Mouse (Mus musculus) layer of hippocampus, adult 9-10 months (tissue): ENCODE measurements around the gene Inf2.

Experiments used
- DNase-seq: peaks from one replicate; pipeline ENCODE4 v3.0.0; 2022; ENCODE audit warnings: low spot score

Inf2 gene

GRCm38 (mm10) chr12:112570160-112570559, 18.4 kb upstream of the Inf2 start:
- DNase-seq: no peak

GRCm38 (mm10) chr12:112571064-112571463, 17.5 kb upstream of the Inf2 start:
- DNase-seq: no peak

DNA sequence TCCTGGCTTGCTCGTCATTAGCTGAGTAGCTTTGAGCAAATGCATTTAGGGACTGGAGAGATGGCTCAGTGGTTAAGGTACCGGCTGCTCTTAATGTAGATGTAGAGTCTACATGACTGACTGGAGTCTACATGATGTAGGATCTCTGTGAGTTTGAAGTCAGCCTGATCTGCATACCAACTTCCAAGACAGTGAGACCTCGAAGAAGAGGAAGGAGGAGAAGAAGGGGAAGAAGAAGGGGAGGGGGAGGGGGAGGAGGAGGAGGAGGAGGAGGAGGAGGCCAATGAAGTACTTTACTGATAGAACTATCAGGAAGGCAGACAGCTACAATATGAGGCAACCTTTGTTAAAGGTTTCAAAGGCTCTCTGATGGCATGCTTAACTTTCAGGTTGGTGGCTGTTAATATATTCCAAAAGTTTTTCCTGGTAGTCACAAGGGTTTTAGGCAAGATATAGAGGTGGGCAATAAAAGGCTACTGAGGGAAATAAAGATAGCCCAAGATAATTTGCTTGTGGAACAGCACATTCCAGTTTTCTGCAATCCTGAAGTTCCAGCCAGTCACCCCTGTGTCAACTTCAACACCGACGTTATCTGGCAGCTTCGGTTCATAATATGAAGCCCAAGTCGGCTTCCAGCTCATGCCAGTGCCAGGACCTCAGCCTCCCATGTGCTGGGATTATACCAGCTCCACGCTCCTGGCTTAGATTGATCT, 13.2 kb upstream of the Inf2 start:
- no peak for DNase-seq

- no peak for DNase-seq
Observed at GRCm38 (mm10) chr12:112576341-112576740, 12.2 kb upstream of the Inf2 start.

DNA sequence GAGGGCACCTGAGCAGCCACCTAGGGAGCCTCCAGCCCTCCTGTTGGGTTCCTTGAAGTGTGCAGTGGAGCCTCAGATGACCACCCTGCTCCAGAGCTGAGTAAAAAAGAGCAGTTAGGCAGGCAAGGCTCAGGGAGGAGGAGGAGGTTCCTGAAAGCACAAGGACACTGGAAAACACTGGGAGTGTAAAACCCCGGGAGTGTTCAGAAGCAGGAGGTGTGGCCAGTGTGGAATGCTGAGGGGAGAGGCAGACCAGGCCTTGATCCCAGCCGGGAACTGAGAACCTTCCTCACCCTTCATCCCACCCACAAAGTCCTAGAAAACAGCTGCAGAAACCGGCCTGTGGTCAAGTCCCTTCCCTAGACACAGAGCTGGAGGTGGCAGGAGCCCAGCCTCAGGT, 11.8 kb upstream of the Inf2 start:
- no peak for DNase-seq

DNA sequence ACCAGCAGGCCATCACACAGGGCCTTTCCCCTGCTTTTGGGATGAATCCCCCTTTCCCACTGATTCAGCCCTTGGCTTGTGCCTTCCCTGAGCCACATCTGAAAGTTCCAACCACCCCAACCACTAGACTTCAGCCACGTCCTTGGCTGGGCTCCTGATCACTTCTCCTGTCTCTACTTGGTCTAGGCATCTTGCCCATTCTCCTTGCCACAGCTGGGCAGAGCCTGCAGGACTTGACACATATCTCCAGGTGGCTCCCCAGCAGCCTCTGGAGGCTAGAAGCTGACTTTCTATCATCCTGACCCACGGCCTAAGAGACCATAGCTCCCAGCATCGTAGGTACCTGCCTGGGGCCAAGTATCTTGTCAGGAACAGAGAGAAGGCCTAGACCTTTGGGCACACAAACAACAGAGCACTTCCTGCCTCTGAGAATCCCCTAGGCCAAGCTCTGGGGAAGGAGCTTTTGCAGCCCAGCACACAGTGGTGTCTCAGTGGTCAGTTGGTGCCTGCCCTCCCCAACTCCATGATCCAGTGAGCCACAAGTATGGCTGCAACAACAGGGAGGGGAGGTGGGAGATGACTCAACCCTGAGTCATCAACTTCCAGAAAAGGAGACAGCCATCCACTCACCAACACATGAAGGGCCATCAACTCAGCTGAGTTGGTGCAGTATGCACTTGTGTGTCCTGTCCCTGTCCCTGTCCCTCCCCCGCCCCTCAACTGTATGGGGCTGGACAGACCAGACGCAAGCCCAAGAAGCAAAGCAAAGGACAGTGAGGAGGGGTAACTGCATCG, 10.1 kb upstream of the Inf2 start:
- no peak for DNase-seq

DNA sequence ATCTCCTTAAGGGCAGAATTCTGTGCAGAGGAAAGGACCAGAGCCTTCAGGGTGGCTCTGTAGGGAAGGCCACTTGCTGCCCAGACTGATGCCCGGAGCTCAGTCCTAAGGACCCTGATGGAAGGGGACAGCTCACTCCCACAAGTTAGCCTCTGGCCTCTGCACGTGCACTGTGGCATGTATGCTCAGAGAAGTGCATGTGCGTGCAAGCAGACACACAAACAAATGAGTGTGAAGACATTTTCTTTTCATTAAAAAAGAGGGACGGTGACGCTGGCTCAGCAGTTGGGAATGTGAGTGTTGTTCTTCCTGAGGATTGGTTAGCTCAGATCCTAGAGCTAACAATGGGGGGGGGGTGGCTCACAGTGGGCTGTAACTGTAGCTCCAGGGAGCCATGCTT, 9.2 kb upstream of the Inf2 start:
- DNase-seq: no peak

GRCm38 (mm10) chr12:112579926-112580325, 8.7 kb upstream of the Inf2 start:
- DNase-seq: no peak

DNA sequence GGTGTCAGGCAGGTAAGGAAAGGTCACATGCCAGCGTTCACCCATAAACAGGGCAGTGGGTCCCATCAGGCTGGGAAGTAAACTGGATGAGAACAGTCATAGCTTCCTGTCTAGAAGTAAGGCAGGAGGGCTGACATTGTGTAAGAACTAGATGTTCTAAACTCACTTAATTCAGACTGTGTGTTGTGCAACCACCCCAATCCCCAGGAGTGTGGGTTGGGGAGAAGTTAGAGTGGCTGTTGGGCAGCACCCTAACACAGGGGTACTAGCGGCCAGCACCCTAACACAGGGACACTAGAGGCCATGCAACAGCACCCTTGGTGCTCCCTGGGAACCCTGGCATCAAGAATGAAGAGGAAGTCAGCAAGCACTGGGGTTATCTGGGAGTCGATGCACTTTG, 7.5 kb upstream of the Inf2 start:
- DNase-seq: no peak

GRCm38 (mm10) chr12:112584954-112585353, 3.6 kb upstream of the Inf2 start:
- DNase-seq: no peak

DNA sequence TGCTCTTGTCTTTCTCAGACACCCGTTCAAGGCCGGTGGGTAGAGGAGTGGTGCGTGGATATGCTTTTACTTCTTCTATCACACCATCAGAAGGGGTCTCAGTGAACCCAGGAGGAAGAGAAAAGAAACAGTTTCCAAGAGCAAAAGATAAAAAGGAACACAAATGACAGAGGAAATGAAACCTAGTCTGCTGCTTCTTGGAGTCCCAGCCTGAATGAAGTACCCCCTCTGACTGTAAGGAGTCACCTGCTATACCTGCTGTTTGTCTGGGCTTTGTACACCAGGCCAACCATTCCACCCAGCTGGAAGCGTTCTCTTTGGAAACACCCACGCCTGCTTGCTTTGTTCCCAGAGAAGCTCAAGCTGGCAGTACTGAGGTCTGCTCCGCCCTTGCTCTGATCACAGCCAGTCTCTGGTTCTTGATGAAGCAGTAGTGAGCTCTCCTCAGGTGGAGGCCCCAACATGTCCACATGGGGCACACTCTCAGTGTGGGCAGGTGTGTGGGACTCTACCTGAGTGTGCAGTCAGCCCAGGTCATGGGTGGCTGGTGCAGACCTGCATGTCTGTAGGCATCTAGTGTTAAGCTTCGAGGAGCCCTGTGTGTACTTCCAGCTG, 2.6 kb upstream of the Inf2 start:
- no peak for DNase-seq

DNA sequence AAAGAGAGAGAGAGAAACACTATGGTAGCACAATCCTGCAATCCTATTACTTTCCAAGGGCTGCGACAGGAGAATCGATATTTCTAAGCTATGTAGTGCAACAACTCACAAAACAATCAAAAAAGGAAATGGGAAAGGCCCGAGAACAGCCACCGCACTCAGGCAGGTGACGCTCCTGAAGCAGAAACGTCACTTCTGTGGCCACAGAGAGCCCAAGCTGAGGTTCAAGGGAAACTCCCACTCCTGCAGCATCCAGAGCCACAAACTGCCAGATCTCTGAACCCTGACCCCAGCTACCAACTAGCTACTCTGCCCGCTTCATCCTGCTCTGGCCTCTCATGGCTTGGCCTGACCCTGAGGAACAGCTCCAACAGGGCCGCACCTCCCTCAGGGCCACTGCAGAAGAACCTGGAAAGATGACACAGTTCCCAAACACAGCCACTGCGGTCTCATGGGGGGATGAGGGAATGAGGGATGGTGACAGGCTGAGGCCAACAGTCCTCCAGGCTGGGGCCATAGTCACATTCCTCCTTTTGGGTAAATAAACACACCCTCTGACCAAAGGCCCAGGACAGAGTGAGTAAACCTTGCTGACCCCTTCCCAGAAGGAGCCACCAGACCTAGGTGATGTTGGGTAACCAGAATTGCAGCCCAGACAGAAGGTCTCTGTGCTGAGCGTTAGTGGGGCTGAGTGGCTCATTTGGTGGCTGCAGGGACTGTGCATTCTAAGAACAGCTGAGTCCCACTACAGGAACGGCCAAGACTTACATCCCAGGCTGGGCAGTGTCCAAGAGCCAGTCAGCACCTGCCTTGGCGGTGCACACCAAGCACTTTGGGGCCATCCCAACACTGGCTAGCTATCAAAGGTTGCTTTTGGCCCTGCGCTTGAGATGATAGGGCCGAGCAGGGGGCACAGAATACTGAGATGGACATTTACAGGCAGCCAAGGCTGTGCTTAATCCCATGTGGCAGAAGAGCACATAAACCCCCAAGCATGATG, 1.2 kb upstream of the Inf2 start:
- no peak for DNase-seq

- no peak for DNase-seq
Observed at GRCm38 (mm10) chr12:112589491-112590191, 1.1 kb downstream of the Inf2 start.

DNA sequence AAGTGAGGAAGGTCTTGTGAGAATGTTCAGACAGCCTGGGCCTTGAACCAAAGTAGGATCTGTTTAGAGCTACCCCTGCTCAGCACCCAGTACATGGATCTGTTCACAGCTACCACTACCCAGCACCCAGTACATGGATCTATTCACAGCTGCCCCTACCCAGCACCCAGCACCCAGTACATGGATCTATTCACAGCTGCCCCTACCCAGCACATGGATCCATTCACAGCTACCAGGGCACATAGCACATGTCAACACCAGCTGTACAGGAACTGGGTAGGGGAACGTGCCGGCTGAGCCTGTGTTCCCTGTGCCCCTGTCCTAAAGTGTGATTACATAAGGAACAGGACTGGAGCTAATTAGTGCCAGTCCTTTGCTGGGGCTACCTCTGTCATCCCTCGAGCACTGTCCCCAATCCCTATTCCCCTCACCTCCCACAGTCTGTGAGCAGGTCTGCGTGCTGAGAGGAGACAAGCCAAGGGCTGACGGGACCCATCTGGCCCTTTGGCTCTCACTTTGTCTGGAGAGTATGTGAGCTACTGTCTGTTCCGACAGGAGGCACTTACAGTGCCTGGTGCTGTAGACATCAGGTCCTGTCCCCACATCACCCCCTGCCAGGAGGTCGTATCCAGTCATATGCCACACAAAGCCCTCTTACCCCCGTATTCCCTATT, 2.1 kb downstream of the Inf2 start:
- no peak for DNase-seq

GRCm38 (mm10) chr12:112591240-112591639, 2.7 kb downstream of the Inf2 start:
- DNase-seq: no peak

- DNase-seq: no peak
Observed at GRCm38 (mm10) chr12:112591730-112592129, 3.1 kb downstream of the Inf2 start.

DNA sequence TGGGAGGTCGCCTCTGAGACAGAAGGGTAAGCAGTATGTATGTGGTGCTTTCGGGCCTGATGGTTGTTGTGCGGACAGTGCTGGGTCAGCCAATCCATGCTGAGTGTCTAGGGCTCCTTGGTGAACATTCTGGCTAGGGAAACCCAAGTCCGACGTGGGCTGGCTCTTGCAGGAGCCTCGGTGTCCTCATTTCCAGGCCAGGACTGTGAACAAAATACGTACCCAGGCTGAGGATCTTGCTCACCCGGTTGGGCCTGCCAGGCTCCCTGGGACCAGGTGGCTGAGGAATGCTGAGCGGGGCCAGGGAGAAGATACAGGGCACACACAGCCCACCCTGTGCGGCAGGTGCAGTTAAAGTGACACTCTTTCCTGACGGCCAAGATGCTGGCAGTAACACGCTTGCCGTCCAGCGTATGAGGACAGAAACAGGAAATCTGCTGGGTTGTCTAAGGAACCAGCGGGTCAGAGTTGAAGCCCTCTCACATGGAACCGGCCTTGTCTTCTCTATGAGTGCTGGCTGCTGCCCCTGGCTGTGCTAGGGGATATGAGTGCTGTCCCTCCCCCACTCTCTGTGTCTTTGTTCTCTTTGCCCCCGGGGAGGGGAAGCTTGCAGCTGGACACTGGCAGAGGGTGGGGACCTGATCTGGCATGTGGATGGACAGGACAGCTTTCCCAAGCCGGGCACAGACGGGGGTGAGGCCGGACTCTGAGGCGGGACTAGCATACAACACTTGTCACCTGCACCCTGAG, 4.6 kb downstream of the Inf2 start:
- DNase-seq: no peak

- no peak for DNase-seq
Observed at GRCm38 (mm10) chr12:112593951-112594915, 5.6 kb downstream of the Inf2 start.

GRCm38 (mm10) chr12:112594989-112595388, 6.4 kb downstream of the Inf2 start:
- no peak for DNase-seq
